Mouse (Mus musculus) yolk sac, embryonic 10.5 days (tissue): ENCODE data around the gene Mmp12.
"Not testable (repeated sequence)": the region's sequence is repeated elsewhere in the genome, so short reads cannot be mapped to it uniquely, and the experiment has no call there.

Experiments
- DNase-seq: peaks from one replicate; pipeline ENCODE4 v3.0.0-alpha.2; 2017; ENCODE audit warnings: low spot score

Gene Mmp12

GRCm38 (mm10) chr9:7344107-7344506 is at the start of gene Mmp12:
Gene Mmp12 (plus strand): TSS chr9:7344381.
- DNase-seq, result no peak

DNA sequence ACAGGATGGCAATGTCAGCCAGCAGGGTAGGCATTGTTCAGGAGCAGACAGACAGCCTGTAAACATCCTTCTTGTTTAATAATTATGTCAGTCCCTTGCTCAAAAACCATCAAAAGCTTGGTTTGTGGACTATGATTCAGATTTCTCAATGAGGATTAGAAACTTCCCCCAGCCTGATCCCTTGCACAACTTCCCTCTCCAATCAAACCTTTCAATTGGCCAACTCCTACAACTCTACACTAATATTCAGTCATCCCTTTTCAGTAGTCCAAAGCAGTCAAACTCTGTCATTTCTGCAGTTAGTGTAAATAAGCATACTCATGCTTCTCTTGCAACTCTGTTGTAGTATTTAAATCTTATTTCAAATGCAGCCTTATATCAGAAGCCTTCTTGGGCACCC is 12.3 kb upstream of the Mmp12 start:
- no peak for DNase-seq

GRCm38 (mm10) chr9:7335766-7336680 is 8.2 kb upstream of the Mmp12 start:
- DNase-seq, result no peak

DNA sequence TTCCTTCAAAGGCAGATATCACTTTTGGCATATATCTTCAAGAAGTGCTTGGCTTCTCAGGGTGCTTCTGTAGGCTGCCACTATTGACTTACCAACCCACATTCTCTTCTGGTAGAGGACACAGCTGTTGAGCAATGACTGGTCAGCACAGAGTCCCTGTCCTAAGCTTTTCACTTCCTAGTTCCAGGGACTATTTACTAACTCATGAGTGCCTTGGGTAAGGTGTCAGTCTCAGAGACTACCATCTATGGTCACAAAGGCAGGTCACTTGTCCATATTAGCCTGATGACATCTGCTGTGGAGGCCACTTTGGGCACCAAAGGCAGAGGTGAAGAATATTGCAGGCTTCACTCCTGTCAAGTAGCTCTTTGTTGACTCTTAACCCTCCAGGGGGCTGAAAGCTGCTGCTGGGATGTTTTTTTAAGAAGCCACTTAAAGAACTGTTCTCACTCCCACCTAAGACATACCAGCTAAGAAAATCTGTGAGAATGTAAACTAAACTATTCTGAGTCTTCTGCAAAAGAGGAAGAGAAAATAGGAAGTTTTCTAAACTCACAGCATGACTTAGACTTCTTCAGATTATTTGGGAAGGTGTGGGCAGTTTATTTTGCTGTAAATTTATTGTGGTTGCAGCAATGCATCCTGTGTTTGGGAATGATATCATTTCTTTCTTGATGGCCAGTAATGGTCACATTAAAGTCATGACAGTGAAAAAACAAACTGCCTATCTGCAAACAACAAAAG is 7.3 kb upstream of the Mmp12 start:
- DNase-seq, result no peak

DNA sequence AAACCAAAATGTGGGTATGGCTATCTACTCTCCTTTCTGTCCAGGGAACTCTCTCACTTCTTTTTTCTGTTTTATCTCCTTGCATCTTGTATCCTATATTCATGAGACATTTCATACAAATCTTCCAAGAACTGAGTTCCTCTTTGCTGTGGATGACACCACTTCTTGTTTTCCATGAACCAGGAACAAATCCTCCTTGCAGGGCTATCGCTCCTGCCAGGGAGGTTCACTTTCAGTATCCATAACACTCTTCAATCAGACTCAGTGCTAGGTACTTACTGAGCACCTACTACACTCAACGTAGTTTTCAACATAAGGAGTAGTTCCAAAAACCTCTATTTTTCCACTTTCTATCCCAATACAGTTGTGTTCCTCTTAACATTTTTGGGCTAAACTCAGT is 1.3 kb downstream of the Mmp12 start:
- DNase-seq, result no peak

GRCm38 (mm10) chr9:7354535-7354934 is 10.4 kb downstream of the Mmp12 start:
- no peak for DNase-seq

DNA sequence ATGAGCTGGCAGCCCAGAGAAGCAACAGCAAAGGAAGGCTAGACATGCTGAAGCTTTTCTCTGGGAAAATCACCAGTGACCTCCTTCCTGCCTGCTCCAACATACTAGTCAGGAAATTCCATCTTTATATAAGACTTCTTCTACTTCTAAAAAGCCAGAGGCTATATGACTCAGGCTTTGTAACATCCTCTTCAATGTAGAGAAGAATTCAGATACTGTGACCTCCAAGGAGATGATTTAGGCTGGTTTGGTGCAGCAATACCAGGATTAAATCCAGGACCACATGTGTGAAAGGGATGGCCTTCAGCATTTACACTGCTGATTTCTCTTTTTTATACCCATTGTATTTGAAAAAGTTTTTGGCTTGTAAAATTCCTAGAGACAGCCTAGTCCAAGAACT is 43.8 kb downstream of the Mmp12 start, which contains the start of gene Mmp1b:
Gene Mmp1b (minus strand): TSS at position 101 of the 400 bp plus-strand sequence.
- no peak for DNase-seq

DNA sequence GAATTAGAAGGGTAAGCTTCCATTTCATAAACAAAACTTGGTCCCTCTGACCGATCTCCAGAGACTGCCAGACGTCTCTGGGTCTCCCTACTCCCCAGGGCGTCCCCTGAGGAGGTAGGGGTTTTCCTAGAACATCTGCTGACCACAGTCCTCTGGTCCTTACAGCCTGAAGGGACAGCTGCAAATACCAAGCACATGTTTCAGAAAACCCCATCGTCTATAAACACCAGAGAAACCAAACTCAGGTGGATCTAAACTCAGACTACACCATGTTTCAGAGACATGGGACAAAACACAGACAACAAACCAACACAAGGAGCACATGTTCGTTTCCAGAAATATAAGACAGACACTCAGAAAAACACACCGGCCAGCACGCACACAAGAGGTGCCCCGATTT is 52.4 kb downstream of the Mmp12 start:
- DNase-seq, result not testable (repeated sequence)
